Mouse (Mus musculus): ENCODE results near the gene Slc35b4. TPM values are rescaled to one million over a fixed set of nuclear protein-coding genes. Genes with fewer than 3 reads are reported as not detected.

The Slc35b4 gene
- total RNA-seq, 2 experiments from 2014 or later = 5.8 to 9.5 TPM

DNA sequence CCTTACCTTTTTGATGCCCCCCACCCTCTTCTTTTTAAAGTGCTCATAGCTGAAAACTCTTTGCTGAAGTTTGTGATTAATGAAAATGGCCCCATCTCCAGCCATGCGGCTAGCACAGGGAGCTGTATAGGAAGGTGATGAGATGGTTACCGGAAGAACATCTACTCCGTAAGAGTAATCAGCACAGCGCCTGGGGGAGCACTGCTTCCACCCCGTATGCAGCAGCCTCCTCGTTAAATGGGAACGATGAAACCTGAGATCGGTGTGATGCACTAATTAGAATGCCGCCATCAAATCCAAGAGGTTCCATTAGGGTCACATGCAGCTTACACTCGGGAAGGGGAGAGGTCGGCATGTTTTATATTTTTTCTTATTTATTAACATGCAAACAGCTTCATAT, 34.0 kb downstream of the Slc35b4 start:
- ATAC-seq (replicated peaks; ENCODE audit: low FRiP score, poor library complexity, severe bottlenecking) = no peak

DNA sequence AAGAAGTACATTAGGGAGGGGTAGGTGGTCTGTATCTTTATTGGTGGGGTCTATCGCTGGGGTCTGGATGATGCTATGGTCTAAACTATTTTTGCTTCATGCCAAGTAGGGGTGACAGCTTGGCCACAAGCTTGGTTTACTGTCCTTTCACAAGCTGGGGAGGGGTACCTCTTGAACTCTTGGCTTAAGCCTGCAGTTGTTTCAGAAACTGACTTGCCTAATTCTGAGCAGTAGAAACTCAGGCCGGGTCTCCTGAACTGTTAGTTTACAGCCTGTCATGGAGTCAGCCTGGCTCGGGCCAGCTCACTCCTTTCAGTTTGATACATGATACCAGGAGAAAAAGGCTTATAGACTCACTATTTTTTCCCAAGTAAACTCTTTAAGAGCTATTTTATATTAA, 38.5 kb downstream of the Slc35b4 start:
- ATAC-seq (replicated peaks; ENCODE audit: low FRiP score, poor library complexity, severe bottlenecking) = no peak

DNA sequence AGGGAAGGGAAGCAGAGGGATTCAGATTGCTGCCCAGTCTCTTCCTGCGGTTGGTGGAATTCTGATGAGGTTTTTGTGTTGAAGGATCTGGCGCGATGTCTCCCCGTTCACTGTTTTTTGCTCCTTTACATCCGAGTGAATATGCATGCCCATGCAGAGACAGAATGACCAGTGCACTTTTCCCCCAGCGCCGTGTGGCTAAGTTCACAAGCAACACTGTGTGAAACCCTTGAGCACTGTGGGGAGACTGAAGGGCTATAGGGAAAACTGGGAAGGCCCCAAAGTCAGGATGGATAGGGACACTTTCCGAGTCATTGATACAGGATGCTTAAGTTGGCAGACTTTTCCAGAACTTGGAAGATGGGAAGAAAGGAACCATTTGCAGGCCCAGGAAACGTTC, 44.5 kb downstream of the Slc35b4 start:
- ATAC-seq (replicated peaks; ENCODE audit: low FRiP score, poor library complexity, severe bottlenecking) = no peak

DNA sequence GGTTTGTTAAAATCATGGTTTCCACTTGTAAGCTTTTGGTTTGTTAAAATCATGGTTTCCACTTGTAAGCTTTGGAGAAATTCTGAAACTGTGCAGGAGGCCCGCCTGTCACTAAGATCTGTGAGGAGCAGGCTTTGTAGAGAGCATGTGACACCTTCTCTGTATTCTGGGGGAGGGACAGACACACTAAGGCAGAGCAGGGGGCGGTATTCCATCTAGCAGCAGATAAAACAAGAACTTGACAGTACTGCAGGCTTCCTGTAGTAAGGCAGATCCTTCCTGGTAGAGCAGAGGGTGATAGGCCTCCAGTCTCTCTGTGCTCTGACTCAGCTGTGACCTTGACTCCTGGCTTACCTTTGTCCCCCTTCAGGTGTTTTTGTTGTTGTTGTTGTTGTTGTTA, 47.6 kb downstream of the Slc35b4 start:
- ATAC-seq (replicated peaks; ENCODE audit: low FRiP score, poor library complexity, severe bottlenecking) = no peak

DNA sequence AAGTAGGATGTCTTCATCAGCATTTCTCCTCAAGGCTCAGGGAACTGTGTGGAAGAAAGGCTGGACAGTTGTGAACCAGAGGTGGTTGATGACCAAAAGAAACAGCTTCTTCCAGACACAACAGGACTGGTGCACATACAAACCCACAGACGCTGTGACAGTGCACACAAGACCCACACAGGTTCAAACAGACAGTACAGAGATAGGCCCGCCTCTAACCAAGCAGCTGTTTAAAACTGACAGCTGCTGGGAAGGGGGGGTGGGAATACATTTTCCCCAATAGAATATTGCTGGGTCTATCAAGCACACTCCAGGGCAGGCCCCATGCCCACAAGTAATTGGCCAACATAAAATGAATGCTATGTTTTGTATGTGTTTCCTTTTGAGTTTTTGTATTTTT, 52.5 kb downstream of the Slc35b4 start:
- no peak for ATAC-seq (replicated peaks; ENCODE audit: low FRiP score, poor library complexity, severe bottlenecking)

DNA sequence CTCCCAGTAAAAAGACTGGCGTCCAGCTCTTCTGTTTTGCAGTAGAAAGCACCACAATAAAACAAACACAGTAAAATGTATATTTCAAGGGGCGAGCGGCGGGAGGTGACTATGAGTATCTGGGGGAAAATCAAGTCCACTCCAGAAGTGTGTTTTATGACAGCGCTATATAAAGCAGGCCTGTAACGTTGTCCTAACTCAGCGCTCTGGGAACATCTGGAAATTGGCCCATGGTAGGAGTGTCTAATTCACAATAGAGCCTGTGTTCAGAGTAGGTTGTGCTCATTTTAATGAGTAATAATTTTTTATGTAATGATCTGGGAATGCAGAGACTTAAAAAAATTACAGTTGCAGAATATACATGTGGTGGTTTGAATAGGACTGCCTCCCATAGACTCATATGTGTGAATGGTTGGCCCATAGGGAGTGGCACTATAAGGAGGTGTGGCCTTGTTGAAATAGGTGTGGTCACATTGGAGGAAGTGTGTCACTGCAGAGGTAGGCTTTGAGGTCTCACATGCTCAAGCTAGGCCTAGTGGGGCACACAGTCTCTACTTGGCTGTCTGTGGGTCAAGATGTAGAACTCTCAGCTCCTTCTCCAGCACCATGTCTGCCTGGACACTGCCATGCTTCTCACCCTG, 60.0 kb downstream of the Slc35b4 start:
- ATAC-seq (replicated peaks; ENCODE audit: low FRiP score, poor library complexity, severe bottlenecking) = no peak

DNA sequence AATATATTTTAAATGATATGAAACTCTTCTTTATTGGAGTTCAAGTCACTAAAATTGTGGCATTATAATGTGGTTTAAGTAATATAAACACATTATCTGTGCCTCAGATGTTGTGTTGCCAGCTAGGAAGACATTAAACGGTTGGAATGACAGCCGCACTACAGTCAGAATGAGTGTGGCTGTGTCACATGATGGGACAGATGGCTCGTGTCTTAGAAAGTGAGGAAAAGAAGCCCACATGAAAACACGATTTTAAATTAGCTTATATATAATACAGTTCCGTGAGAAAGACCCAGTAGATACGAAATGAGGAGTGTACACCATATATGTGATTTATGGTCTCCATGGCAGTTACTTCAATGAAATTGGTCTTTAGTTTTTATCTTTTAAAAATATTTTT, 65.5 kb downstream of the Slc35b4 start:
- ATAC-seq (replicated peaks; ENCODE audit: low FRiP score, poor library complexity, severe bottlenecking) = no peak

DNA sequence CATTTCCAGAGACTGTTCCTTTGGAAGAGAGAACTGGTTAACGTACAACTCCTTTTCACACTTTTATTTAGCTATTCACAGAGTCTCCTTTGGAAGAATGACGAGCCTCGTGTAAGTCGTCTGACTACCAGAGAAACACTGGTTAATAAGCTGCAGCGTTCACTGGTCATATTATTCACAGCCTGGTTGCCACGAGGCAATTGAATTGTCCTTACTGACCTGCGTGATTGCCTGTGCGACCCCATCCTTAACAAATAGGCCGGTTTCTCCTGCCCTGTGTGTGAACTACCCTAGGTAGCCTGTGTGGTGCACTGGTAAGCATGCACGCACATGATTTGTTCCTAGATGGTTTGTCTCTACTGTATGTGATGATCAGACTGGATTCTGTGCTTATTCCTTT, 66.3 kb downstream of the Slc35b4 start:
- ATAC-seq (replicated peaks; ENCODE audit: low FRiP score, poor library complexity, severe bottlenecking) = no peak

Other genes starting within 250 kb of the Slc35b4 start
- gene Lrguk, start 147.7 kb downstream of the Slc35b4 start, total RNA-seq (2015; ENCODE audit: low replicate concordance) = 0.19 TPM in 1 of 2 replicates, not detected in the other
- gene Lrguk, start 147.7 kb downstream of the Slc35b4 start, total RNA-seq (2017; ENCODE audit: low replicate concordance) = not detected in 2 replicates
- gene Akr1b3, start 140.4 kb upstream of the Slc35b4 start, total RNA-seq (2015; ENCODE audit: low replicate concordance) = 18.6 and 72.8 TPM in 2 replicates
- gene Akr1b3, start 140.4 kb upstream of the Slc35b4 start, total RNA-seq (2017; ENCODE audit: low replicate concordance) = 18.1 and 27.4 TPM in 2 replicates
- not detected in 2 replicates for gene Akr1b8, start 177.0 kb upstream of the Slc35b4 start, total RNA-seq (2015; ENCODE audit: low replicate concordance)
- gene Akr1b8, start 177.0 kb upstream of the Slc35b4 start, total RNA-seq (2017; ENCODE audit: low replicate concordance) = not detected in 2 replicates
- gene Akr1b10, start 207.1 kb upstream of the Slc35b4 start, total RNA-seq (2015; ENCODE audit: low replicate concordance) = 8.2 and 10.2 TPM in 2 replicates
- 3.5 and 7.1 TPM in 2 replicates for gene Akr1b10, start 207.1 kb upstream of the Slc35b4 start, total RNA-seq (2017; ENCODE audit: low replicate concordance)
- gene Akr1b7, start 235.2 kb upstream of the Slc35b4 start, total RNA-seq (2015; ENCODE audit: low replicate concordance) = 1.3 TPM in 1 of 2 replicates, not detected in the other
- not detected in 2 replicates for gene Akr1b7, start 235.2 kb upstream of the Slc35b4 start, total RNA-seq (2017; ENCODE audit: low replicate concordance)